Mouse (Mus musculus): ENCODE measurements around the gene Pde2a. TPM values are rescaled to one million over a fixed set of nuclear protein-coding genes. Genes with fewer than 3 reads are reported as not detected.

The Pde2a gene
- polyA plus RNA-seq, 1 experiment from 2014 or later, result 18.3 TPM

DNA sequence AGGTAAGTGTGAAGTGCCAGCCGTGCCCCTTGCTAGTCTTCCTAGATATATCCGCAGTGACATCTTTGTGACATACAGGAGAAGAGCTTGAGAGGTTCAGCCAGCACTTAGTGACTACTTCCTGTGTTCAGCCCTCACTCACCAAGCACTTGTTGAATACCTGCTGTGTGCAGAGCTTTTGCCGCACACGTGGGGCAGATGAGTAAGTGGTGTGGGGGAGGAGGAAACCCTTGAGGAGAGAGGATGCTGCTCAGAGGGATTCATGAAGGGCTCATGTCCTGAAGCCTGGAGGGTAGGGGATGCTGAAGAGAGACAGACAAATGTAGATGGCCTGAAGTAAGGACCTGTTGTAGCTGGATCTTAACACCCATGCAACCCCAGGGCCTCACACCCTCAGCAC, 7.3 kb upstream of the Pde2a start:
- peak overlapping the region; percentile 82 for H3K27ac ChIP-seq
- H3K9me3 ChIP-seq, result no peaks in the 10 kb centered on the region
- H3K27me3 ChIP-seq (ENCODE audit: insufficient read depth, poor library complexity, severe bottlenecking), result peaks cover 44% of the 10 kb centered on the region
- peaks cover 33% of the 10 kb centered on the region for H3K4me1 ChIP-seq (replicated peaks)
- WGBS, result 52% methylated on average over 4 of the region's 4 CpGs
- H3K4me3 ChIP-seq, result no peak overlapping the region
- 0 out of 2 replicates have a peak, but pooled peaks cover 3% of the 10 kb centered on the region for H3K36me3 ChIP-seq
- DNase-seq (ENCODE audit: low spot score), result no peak

DNA sequence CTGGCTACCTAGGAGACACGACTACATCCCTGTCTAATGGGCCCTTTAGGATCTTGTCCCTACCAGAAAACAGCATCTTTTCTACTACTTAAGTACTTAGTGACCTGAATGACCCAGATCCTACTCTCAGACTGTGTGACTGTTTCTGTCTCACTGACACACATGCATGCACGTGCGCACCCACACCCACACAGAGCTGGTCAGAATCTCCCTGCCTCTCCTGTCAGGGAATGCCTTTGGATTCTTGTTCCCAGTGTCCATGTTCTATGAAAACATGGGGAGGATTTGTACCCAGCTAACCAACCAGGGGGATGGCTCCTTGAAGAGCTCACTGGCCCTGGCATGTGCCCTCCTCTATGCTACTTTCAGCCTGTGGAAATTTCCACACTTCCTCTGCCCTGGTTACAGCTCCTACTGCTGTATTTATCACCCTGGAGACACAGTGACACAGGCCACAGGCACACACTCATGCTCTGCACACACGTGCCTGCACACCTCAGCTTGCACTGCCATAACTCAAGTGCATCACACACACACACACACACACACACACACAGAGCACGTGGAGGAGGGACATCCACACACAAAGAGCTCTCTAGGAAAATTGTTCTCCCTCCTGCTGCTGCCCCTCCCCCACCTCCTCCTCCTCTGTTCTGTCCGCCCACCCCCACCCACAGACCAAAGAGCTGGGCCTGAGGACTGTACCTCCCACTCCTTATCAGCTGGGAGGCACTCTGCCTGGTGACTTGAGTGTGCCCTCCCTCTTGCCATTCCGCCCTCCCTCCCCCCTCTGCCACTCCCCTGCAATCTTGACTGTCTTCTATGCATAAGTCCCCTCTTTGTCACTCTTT, 6.6 kb upstream of the Pde2a start:
- WGBS, result 24% methylated on average over 7 of the region's 7 CpGs

GRCm38 (mm10) chr7:101415512-101416100, 5.9 kb upstream of the Pde2a start:
- H3K9me3 ChIP-seq, result no peaks in the 10 kb centered on the region
- DNase-seq (ENCODE audit: low spot score), result no peak
- H3K27ac ChIP-seq, result peak overlapping the region; percentile 82; the same call in 1 of the 2 replicates
- WGBS, result 36% methylated on average over 8 of the region's 8 CpGs
- H3K4me3 ChIP-seq, result no peak overlapping the region
- H3K27me3 ChIP-seq (ENCODE audit: insufficient read depth, poor library complexity, severe bottlenecking), result peaks cover 56% of the 10 kb centered on the region
- H3K36me3 ChIP-seq, result no peaks in the 10 kb centered on the region
- H3K4me1 ChIP-seq (replicated peaks), result peaks cover 39% of the 10 kb centered on the region

More for the DNA sequence above, 6.6 kb upstream of the Pde2a start:
- H3K9me3 ChIP-seq, result no peaks in the 10 kb centered on the region
- DNase-seq (ENCODE audit: low spot score), result peak; percentile 36
- H3K27me3 ChIP-seq (ENCODE audit: insufficient read depth, poor library complexity, severe bottlenecking), result peaks cover 49% of the 10 kb centered on the region
- peak overlapping the region; percentile 82 for H3K27ac ChIP-seq
- H3K36me3 ChIP-seq, result 0 out of 2 replicates have a peak, but pooled peaks cover 3% of the 10 kb centered on the region
- no peak overlapping the region for H3K4me3 ChIP-seq
- peaks cover 35% of the 10 kb centered on the region for H3K4me1 ChIP-seq (replicated peaks)

- Histone ChIP-seq H3K4me3 (no peak overlapping the region), H3K27me3 (ENCODE audit: insufficient read depth, poor library complexity, severe bottlenecking) (peaks cover 62% of the 10 kb centered on the region), H3K9me3 (no peaks in the 10 kb centered on the region), H3K36me3 (no peaks in the 10 kb centered on the region), H3K27ac (no peak overlapping the region), H3K4me1 (replicated peaks) (peaks cover 42% of the 10 kb centered on the region)
- WGBS, result 72% methylated on average over 5 of the region's 5 CpGs
- DNase-seq (ENCODE audit: low spot score), result no peak
Measured at GRCm38 (mm10) chr7:101416391-101416790, 5.1 kb upstream of the Pde2a start.

DNA sequence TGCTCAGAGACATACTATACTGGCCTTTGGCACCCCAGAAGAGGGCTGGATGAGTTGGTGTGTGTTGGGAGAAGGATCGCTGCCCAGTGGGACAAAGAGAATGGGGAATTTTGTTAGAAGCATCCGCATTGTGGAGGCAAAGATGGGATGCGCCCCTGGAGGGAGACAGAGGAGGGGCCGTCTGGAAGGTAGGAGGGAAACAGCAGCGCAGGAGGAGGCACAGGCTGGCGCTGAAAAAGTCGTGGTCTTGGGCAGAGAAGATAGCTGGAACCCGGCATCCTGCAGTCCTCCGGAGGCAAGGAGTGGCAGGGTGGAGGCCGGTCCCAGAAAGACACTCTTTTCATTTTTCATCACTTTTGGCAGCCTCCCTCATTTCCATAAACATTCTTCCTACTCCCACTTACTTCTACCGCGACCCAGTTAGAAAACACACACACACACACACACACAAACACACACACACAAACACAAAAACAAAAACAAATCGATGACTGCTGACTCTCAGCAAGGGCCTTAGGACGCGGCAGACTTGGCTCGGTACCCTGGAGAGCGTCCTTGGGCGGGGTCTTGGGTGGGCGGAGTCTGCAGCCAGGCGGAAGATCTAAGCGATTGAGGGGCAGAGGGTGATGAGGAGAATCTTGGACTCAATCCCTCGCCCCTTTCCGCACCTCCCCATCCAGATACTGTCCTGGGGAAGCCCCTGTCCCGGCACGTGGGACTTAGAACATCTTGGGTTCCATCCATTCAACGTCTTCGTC, 2.3 kb upstream of the Pde2a start:
- Histone ChIP-seq H3K36me3 (no peaks in the 10 kb centered on the region), H3K27me3 (ENCODE audit: insufficient read depth, poor library complexity, severe bottlenecking) (peaks cover 56% of the 10 kb centered on the region)

DNA sequence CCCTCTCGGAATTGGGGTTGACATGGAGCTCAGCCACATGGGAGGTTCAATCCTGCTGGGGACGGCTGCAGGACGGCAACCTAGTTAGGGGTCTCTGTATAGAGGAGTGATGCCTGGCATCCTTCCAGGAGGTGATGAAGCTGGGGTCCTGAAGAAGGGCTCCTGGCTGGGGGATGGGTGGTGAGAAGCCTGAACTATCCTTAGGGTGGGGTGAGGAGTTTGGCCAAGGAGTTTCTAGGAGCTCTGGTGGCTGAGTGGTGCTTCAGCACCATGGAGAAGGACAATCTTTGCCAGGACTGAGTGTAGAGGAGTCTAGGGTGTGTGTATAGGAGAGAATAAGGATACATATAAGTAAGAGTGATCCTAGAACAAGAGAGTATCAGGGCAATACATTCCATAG, 578 bp downstream of the Pde2a start:
- 37% methylated on average over 3 of the region's 3 CpGs for WGBS
- no peaks in the 10 kb centered on the region for H3K36me3 ChIP-seq
- 0 out of 2 replicates have a peak overlapping the region, but pooled peaks have one; percentile 35 for H3K27ac ChIP-seq
- H3K9me3 ChIP-seq, result no peaks in the 10 kb centered on the region
- DNase-seq (ENCODE audit: low spot score), result peak; percentile 22
- peaks cover 20% of the 10 kb centered on the region for H3K4me1 ChIP-seq (replicated peaks)
- peaks cover 45% of the 10 kb centered on the region for H3K27me3 ChIP-seq (ENCODE audit: insufficient read depth, poor library complexity, severe bottlenecking)
- peak overlapping the region; percentile 26 for H3K4me3 ChIP-seq

More for the DNA sequence above, 2.3 kb upstream of the Pde2a start:
- Histone ChIP-seq H3K9me3 (no peaks in the 10 kb centered on the region), H3K4me3 (peak overlapping the region; percentile 23; the same call in 1 of the 2 replicates), H3K4me1 (replicated peaks) (peaks cover 43% of the 10 kb centered on the region), H3K27ac (no peak overlapping the region)
- peak; percentile 55 for DNase-seq (ENCODE audit: low spot score)
- WGBS, result 4% methylated on average over 27 of the region's 27 CpGs

DNA sequence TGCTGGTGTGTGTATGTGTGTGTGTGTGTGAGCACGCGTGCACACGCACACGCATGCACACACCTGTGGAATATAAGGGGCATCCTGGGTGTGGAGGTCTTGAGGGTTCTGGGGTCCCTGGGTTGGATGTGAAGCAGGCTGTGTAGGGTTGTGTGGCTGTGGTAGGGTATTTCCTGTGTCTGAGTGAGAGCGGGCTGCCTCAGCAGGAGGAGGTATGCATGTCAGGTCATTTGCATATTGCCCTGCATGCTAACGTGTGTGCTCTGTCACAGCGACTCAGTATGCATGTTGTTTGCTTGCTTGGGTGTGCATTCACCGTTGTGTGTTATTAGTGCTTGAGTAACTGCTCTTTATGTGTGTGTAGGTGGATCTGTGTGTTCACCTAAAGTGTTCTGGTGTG, 1.2 kb downstream of the Pde2a start:
- no peaks in the 10 kb centered on the region for H3K36me3 ChIP-seq
- DNase-seq (ENCODE audit: low spot score), result no peak
- H3K4me1 ChIP-seq (replicated peaks), result peaks cover 20% of the 10 kb centered on the region
- H3K27ac ChIP-seq, result no peak overlapping the region
- no peaks in the 10 kb centered on the region for H3K9me3 ChIP-seq
- H3K4me3 ChIP-seq, result no peak overlapping the region
- WGBS, result 83% methylated on average over 8 of the region's 8 CpGs
- H3K27me3 ChIP-seq (ENCODE audit: insufficient read depth, poor library complexity, severe bottlenecking), result peaks cover 39% of the 10 kb centered on the region

GRCm38 (mm10) chr7:101423970-101424369, 2.5 kb downstream of the Pde2a start:
- no peak overlapping the region for H3K4me3 ChIP-seq
- H3K27ac ChIP-seq, result no peak overlapping the region
- DNase-seq (ENCODE audit: low spot score), result no peak
- WGBS, result 83% methylated on average over 6 of the region's 6 CpGs
- no peaks in the 10 kb centered on the region for H3K9me3 ChIP-seq
- no peaks in the 10 kb centered on the region for H3K36me3 ChIP-seq
- peaks cover 18% of the 10 kb centered on the region for H3K4me1 ChIP-seq (replicated peaks)
- H3K27me3 ChIP-seq (ENCODE audit: insufficient read depth, poor library complexity, severe bottlenecking), result peaks cover 26% of the 10 kb centered on the region

DNA sequence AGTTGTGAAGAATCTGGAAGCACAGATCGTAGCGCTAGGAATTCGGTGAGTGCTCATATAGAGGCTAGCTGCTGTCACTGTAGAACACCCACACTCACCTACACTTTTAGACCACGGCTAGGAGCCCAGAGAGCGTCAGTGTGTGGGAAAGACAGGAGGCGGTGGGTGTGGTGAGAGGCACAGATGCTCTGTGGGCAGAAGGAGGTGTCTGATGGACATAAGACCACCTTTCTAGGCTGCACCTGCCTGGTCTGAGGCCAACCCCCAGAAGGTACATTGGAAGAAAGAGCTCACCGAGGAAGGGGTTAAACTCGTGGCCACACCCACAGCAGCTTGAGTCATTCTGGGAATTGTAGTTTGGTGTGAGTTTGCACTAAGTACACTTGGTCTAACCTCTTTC, 5.2 kb downstream of the Pde2a start:
- 74% methylated on average over 8 of the region's 8 CpGs for WGBS

GRCm38 (mm10) chr7:101427736-101428135, 6.2 kb downstream of the Pde2a start:
- DNase-seq (ENCODE audit: low spot score), result peak; percentile 45
- 4% methylated on average over 2 of the region's 2 CpGs for WGBS
- no peak overlapping the region for H3K4me3 ChIP-seq
- H3K27ac ChIP-seq, result no peak overlapping the region
- no peaks in the 10 kb centered on the region; the same call in none of the 2 replicates for H3K4me1 ChIP-seq (replicated peaks)
- no peaks in the 10 kb centered on the region; the same call in 1 of the 2 replicates for H3K27me3 ChIP-seq (ENCODE audit: insufficient read depth, poor library complexity, severe bottlenecking)
- H3K9me3 ChIP-seq, result no peaks in the 10 kb centered on the region
- no peaks in the 10 kb centered on the region for H3K36me3 ChIP-seq

More for the DNA sequence above, 5.2 kb downstream of the Pde2a start:
- Histone ChIP-seq H3K36me3 (no peaks in the 10 kb centered on the region), H3K27me3 (ENCODE audit: insufficient read depth, poor library complexity, severe bottlenecking) (peaks cover 3% of the 10 kb centered on the region; the same call in 1 of the 2 replicates), H3K4me1 (replicated peaks) (peaks cover 3% of the 10 kb centered on the region), H3K9me3 (no peaks in the 10 kb centered on the region), H3K4me3 (no peak overlapping the region), H3K27ac (no peak overlapping the region)
- DNase-seq (ENCODE audit: low spot score), result no peak

- H3K4me1 ChIP-seq (replicated peaks), result 0 out of 2 replicates have a peak, but pooled peaks cover 7% of the 10 kb centered on the region
- H3K27ac ChIP-seq, result no peak overlapping the region
- H3K27me3 ChIP-seq (ENCODE audit: insufficient read depth, poor library complexity, severe bottlenecking), result no peaks in the 10 kb centered on the region
- H3K36me3 ChIP-seq, result no peaks in the 10 kb centered on the region
- no peak for DNase-seq (ENCODE audit: low spot score)
- WGBS, result 72% methylated on average over 6 of the region's 6 CpGs
- no peak overlapping the region for H3K4me3 ChIP-seq
- H3K9me3 ChIP-seq, result no peaks in the 10 kb centered on the region
Measured at GRCm38 (mm10) chr7:101435038-101435437, 13.5 kb downstream of the Pde2a start.

- Histone ChIP-seq H3K9me3 (no peaks in the 10 kb centered on the region), H3K36me3 (no peaks in the 10 kb centered on the region), H3K27ac (no peak overlapping the region), H3K27me3 (ENCODE audit: insufficient read depth, poor library complexity, severe bottlenecking) (no peaks in the 10 kb centered on the region), H3K4me3 (no peak overlapping the region), H3K4me1 (replicated peaks) (peaks cover 21% of the 10 kb centered on the region; the same call in 1 of the 2 replicates)
- DNase-seq (ENCODE audit: low spot score), result peak; percentile 35
- WGBS, result 24% methylated on average over 1 of the region's 1 CpGs
Measured at GRCm38 (mm10) chr7:101437876-101438275, 16.4 kb downstream of the Pde2a start.

Data from hindbrain, embryonic 10.5 days (tissue).